Mouse (Mus musculus): ENCODE data around the gene Gtf3c1. TPM values are rescaled to one million over a fixed set of nuclear protein-coding genes. Genes with fewer than 3 reads are reported as not detected.

Gtf3c1 gene
- total and polyA plus RNA-seq, 3 experiments, result 23.7 to 36.1 TPM; not detected in 1

DNA sequence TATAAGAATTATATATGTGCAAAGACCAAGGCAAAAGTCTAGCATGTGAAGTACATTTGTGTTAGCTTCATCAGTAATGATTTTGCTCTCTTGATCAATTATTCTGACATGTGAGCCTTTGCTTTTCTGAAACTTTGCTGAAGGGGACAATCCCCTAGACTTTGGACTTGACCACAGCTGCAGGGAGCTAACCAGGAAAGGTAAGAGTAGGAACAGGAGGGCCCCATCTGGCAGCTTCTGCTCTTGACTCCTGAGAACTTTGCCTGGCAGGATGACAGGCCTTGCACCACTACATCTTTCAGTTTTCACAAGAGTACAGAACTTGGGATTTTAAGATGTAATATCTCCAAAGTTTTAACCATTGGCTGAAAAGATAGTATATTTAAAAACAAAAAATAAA is 10.0 kb upstream of the Gtf3c1 start:
- Histone ChIP-seq H3K9me3 (replicated peaks; ENCODE audit: insufficient read depth, low read length) (no peaks in the 10 kb centered on the region), H3K79me2 (ENCODE audit: control insufficient read depth, insufficient read depth, low read length, poor library complexity) (no peaks in the 10 kb centered on the region)
- TF ChIP-seq MAX (IDR thresholded peaks at IDR 0.05; ENCODE audit: low read length), result no peak
- no peak for TF ChIP-seq SIN3A (IDR thresholded peaks at IDR 0.05; ENCODE audit: low read length)
- no peak for TF ChIP-seq SMC3 (IDR thresholded peaks at IDR 0.05; ENCODE audit: low read depth, low read length)

DNA sequence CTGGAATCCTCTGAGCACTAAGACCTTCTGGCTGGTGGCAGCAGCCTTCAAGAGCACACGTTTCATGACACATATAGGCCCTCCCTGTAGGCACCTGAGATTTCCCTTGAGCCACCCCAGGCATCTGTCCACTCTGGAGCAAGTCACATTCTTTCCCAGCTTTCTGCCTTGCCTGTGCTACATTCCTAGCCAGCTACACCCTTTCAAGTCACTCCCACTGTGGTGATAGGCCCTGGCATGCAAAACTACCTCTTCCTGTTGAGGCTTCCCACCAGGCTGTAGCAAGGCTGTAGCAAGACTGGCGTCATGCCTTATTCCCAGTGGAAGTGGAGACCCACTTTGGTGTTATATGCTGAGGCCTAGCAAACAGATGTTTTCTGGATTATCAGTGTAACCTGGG is 9.1 kb upstream of the Gtf3c1 start:
- no peaks in the 10 kb centered on the region for H3K27me3 ChIP-seq (ENCODE audit: control insufficient read depth in 1 of 2, insufficient read depth in 2 of 2, low read length in 2 of 2)
- H3K4me3 ChIP-seq (ENCODE audit: control insufficient read depth in 1 of 2, insufficient read depth in 1 of 2, low read depth in 2 of 2, low read length in 2 of 2), result no peak overlapping the region
- DNase-seq (ENCODE audit: low read depth, low spot score), result no peak
- H3K9ac ChIP-seq (ENCODE audit: control insufficient read depth, low read depth, low read length, poor library complexity, severe bottlenecking), result no peak overlapping the region
- no peak overlapping the region for H3K27ac ChIP-seq (ENCODE audit: control insufficient read depth, low read depth, low read length)
- H3K79me2 ChIP-seq (ENCODE audit: control insufficient read depth, insufficient read depth, low read length, poor library complexity), result no peaks in the 10 kb centered on the region
- TF ChIP-seq ELF1 (IDR thresholded peaks at IDR 0.05; ENCODE audit: low read depth, low read length) (no peak), SIN3A (IDR thresholded peaks at IDR 0.05; ENCODE audit: low read length) (no peak), RAD21 (IDR thresholded peaks at IDR 0.05; ENCODE audit: low read depth, low read length) (no peak), MAZ (IDR thresholded peaks at IDR 0.05; ENCODE audit: low read depth, low read length) (no peak), CTCF (IDR thresholded peaks at IDR 0.05 in 2 of 3, conservative IDR thresholded peaks at IDR 0.05 in 1 of 3; ENCODE audit: control insufficient read depth in 1 of 3, insufficient read depth in 1 of 3, low read depth in 2 of 3, low read length in 3 of 3, poor library complexity in 1 of 3, severe bottlenecking in 1 of 3) (no peak), TAL1 (IDR thresholded peaks at IDR 0.05; ENCODE audit: low read length) (no peak), MYB (IDR thresholded peaks at IDR 0.05; ENCODE audit: low read depth, low read length) (no peak), MYC (IDR thresholded peaks at IDR 0.05; ENCODE audit: low read depth, low read length) (no peak), ZKSCAN1 (IDR thresholded peaks at IDR 0.05; ENCODE audit: low read depth, low read length) (no peak)
- peaks cover 0 to 17% of the 10 kb centered on the region in 2 experiments; a peak in 2 of 4 replicates for H3K36me3 ChIP-seq (ENCODE audit: control insufficient read depth in 1 of 2, insufficient read depth in 2 of 2, low read length in 2 of 2)
- no peaks in the 10 kb centered on the region for H3K9me3 ChIP-seq (replicated peaks; ENCODE audit: insufficient read depth, low read length)
- peaks cover 7 to 14% of the 10 kb centered on the region in 2 experiments for H3K4me1 ChIP-seq (ENCODE audit: control insufficient read depth in 1 of 2, insufficient read depth in 2 of 2, low read length in 2 of 2)

More for the DNA sequence above, 10.0 kb upstream of the Gtf3c1 start:
- Histone ChIP-seq H3K27ac (ENCODE audit: control insufficient read depth, low read depth, low read length) (no peak overlapping the region), H3K4me1 (ENCODE audit: control insufficient read depth in 1 of 2, insufficient read depth in 2 of 2, low read length in 2 of 2) (peaks cover 9 to 14% of the 10 kb centered on the region in 2 experiments), H3K27me3 (ENCODE audit: control insufficient read depth in 1 of 2, insufficient read depth in 2 of 2, low read length in 2 of 2) (no peaks in the 10 kb centered on the region), H3K4me3 (ENCODE audit: control insufficient read depth in 1 of 2, insufficient read depth in 1 of 2, low read depth in 2 of 2, low read length in 2 of 2) (no peak overlapping the region), H3K9ac (ENCODE audit: control insufficient read depth, low read depth, low read length, poor library complexity, severe bottlenecking) (no peak overlapping the region), H3K36me3 (ENCODE audit: control insufficient read depth in 1 of 2, insufficient read depth in 2 of 2, low read length in 2 of 2) (peaks cover 0 to 17% of the 10 kb centered on the region in 2 experiments; a peak in 2 of 4 replicates)
- no peak for DNase-seq (ENCODE audit: low read depth, low spot score)

DNA sequence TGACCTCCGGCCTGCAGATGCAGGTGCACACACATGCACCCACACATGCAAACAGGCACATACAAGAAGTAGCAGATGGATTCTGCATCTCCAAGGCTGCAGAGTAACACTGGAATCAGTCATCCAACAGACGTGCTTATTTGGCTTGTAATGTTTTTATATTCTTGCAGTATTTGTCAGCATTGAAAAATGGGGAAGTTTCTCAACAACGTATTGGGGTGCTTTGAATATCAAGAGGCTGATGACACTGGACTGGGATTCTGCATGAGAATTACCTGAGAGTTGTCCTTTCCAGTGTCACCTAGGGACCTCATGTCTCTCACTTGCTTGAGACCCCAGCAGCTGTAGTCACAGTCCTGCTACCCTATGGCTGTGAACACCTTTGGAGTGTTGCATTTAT is 7.2 kb upstream of the Gtf3c1 start:
- TF ChIP-seq BHLHE40 (IDR thresholded peaks at IDR 0.05; ENCODE audit: borderline replicate concordance, low read depth, low read length), result no peak
- no peak for TF ChIP-seq JUND (IDR thresholded peaks at IDR 0.05; ENCODE audit: low read depth, low read length)
- TF ChIP-seq RAD21 (IDR thresholded peaks at IDR 0.05; ENCODE audit: low read depth, low read length), result no peak
- TF ChIP-seq EP300 (IDR thresholded peaks at IDR 0.05; ENCODE audit: low read depth in 1 of 2, low read length in 2 of 2), result no peak
- no peak for TF ChIP-seq ZKSCAN1 (IDR thresholded peaks at IDR 0.05; ENCODE audit: low read depth, low read length)
- no peak for TF ChIP-seq GABPA (IDR thresholded peaks at IDR 0.05; ENCODE audit: low read depth, low read length)
- TF ChIP-seq GATA1 (IDR thresholded peaks at IDR 0.05; ENCODE audit: low read depth, low read length), result 0 out of 2 replicates have a peak, but pooled peaks have one; percentile 25
- Histone ChIP-seq H3K79me2 (ENCODE audit: control insufficient read depth, insufficient read depth, low read length, poor library complexity) (no peaks in the 10 kb centered on the region), H3K4me1 (ENCODE audit: control insufficient read depth in 1 of 2, insufficient read depth in 2 of 2, low read length in 2 of 2) (peaks cover 7 to 16% of the 10 kb centered on the region in 2 experiments), H3K27ac (ENCODE audit: control insufficient read depth, low read depth, low read length) (no peak overlapping the region), H3K9ac (ENCODE audit: control insufficient read depth, low read depth, low read length, poor library complexity, severe bottlenecking) (no peak overlapping the region), H3K36me3 (ENCODE audit: control insufficient read depth in 1 of 2, insufficient read depth in 2 of 2, low read length in 2 of 2) (peaks cover 0 to 28% of the 10 kb centered on the region in 2 experiments; a peak in 2 of 4 replicates), H3K9me3 (replicated peaks; ENCODE audit: insufficient read depth, low read length) (no peaks in the 10 kb centered on the region), H3K4me3 (ENCODE audit: control insufficient read depth in 1 of 2, insufficient read depth in 1 of 2, low read depth in 2 of 2, low read length in 2 of 2) (no peak overlapping the region), H3K27me3 (ENCODE audit: control insufficient read depth in 1 of 2, insufficient read depth in 2 of 2, low read length in 2 of 2) (no peaks in the 10 kb centered on the region)
- peak; percentile 63 for DNase-seq (ENCODE audit: low read depth, low spot score)
